Mouse (Mus musculus) gonadal fat pad, adult 2 months (tissue): Measurements from ENCODE around the gene Gas2l1. TPM values are rescaled to one million over a fixed set of nuclear protein-coding genes. Genes with fewer than 3 reads are reported as not detected.

Experiments used
- DNase-seq: peaks from one replicate; pipeline ENCODE4 v3.0.0-alpha.2; 2012; ENCODE audit warnings: low read depth
- polyA plus RNA-seq: library from polyadenylated mRNA; depleted of rRNA; stranded (reverse); fragments of >200 nt; gene quantifications from 2 replicates; pipeline ENCODE4 v1.2.3, GENCODE M21; 2012

Gas2l1 gene
- polyA plus RNA-seq, 1 experiment: 157 TPM

- DNase-seq: no peak
Measured at GRCm38 (mm10) chr11:5064282-5065055, 658 bp downstream of the Gas2l1 start.

- no peak for DNase-seq
Measured at GRCm38 (mm10) chr11:5063561-5064281, 1.4 kb downstream of the Gas2l1 start.

GRCm38 (mm10) chr11:5062860-5063505 is 2.1 kb downstream of the Gas2l1 start:
- DNase-seq: no peak

- no peak for DNase-seq
Measured at GRCm38 (mm10) chr11:5062326-5062725, 2.8 kb downstream of the Gas2l1 start.

GRCm38 (mm10) chr11:5061413-5062139 is 3.6 kb downstream of the Gas2l1 start:
- DNase-seq: no peak

- no peak for DNase-seq
Measured at GRCm38 (mm10) chr11:5060756-5061412, 4.2 kb downstream of the Gas2l1 start.

- DNase-seq: no peak
Measured at GRCm38 (mm10) chr11:5059704-5060156, 5.4 kb downstream of the Gas2l1 start.

- DNase-seq: no peak
Measured at GRCm38 (mm10) chr11:5059230-5059629, 5.9 kb downstream of the Gas2l1 start.

- no peak for DNase-seq
Measured at GRCm38 (mm10) chr11:5058783-5059182, 6.3 kb downstream of the Gas2l1 start.

- no peak for DNase-seq
Measured at GRCm38 (mm10) chr11:5057856-5058641, 7.1 kb downstream of the Gas2l1 start, which contains the start of gene Rasl10a. Gene Rasl10a (plus strand): TSS chr11:5058128.

GRCm38 (mm10) chr11:5057541-5057855 is 7.6 kb downstream of the Gas2l1 start:
- DNase-seq: no peak

- no peak for DNase-seq
Measured at GRCm38 (mm10) chr11:5057064-5057463, 8.1 kb downstream of the Gas2l1 start.

- DNase-seq: no peak
Measured at GRCm38 (mm10) chr11:5055945-5056938, 8.9 kb downstream of the Gas2l1 start.

GRCm38 (mm10) chr11:5054874-5055273 is 10.3 kb downstream of the Gas2l1 start:
- DNase-seq: no peak

GRCm38 (mm10) chr11:5054151-5054550 is 11.0 kb downstream of the Gas2l1 start:
- DNase-seq: no peak

- no peak for DNase-seq
Measured at GRCm38 (mm10) chr11:5052200-5052854, 12.8 kb downstream of the Gas2l1 start.

- DNase-seq: no peak
Measured at GRCm38 (mm10) chr11:5051629-5052028, 13.5 kb downstream of the Gas2l1 start.

- DNase-seq: no peak
Measured at GRCm38 (mm10) chr11:5046321-5046926, 18.7 kb downstream of the Gas2l1 start.
